Mouse (Mus musculus) lung, postnatal 0 days (tissue): ENCODE results near the gene Gdpd5.

Experiments
- CTCF ChIP-seq: IDR thresholded peaks from 2 replicates; pipeline ENCODE4 v1.5.1; 2016; ENCODE audit warnings: antibody characterized with exemption, mild to moderate bottlenecking
- EP300 ChIP-seq: IDR thresholded peaks from 2 replicates; pipeline ENCODE4 v1.6.1; 2016; ENCODE audit warnings: antibody characterized with exemption, mild to moderate bottlenecking, control low read depth

- TF ChIP-seq EP300 (no peak), CTCF (no peak)
Measured at GRCm38 (mm10) chr7:99386811-99387210, 5.6 kb downstream of the Gdpd5 start.
